Mouse (Mus musculus) CH12.LX (cell line): ENCODE results near the gene Alkbh4.

Experiments used
- BHLHE40 ChIP-seq: IDR thresholded peaks from 2 replicates; pipeline ENCODE4 v1.6.1; 2011; ENCODE audit warnings: mild to moderate bottlenecking, low read depth, low read length, improper control_type of control experiment
- CTCF ChIP-seq, 2 experiments: IDR thresholded peaks in 1 of 2; conservative IDR thresholded peaks in 1 of 2; 2 replicates each; pipeline ENCODE4 v1.5.1; 2011 to 2012; ENCODE audit warnings: low read depth in 2 of 2, low read length in 2 of 2, improper control_type of control experiment in 1 of 2, inconsistent platforms in 1 of 2, mild to moderate bottlenecking in 1 of 2, moderate library complexity in 1 of 2
- EP300 ChIP-seq: IDR thresholded peaks from 2 replicates; pipeline ENCODE4 v1.6.1; 2011; ENCODE audit warnings: low read length, improper control_type of control experiment
- HCFC1 ChIP-seq: IDR thresholded peaks from 2 replicates; pipeline ENCODE4 v1.6.1; 2012; ENCODE audit warnings: low read depth, mild to moderate bottlenecking, inconsistent platforms, low read length, improper control_type of control experiment
- POLR2A ChIP-seq: IDR thresholded peaks from 2 replicates; pipeline ENCODE4 v1.6.1; 2011; ENCODE audit warnings: low read depth, mild to moderate bottlenecking, improper control_type of control experiment, low read length
- RCOR1 ChIP-seq: conservative IDR thresholded peaks from 2 replicates; pipeline ENCODE4 v1.6.1; 2012; ENCODE audit warnings: low read depth, mild to moderate bottlenecking, inconsistent platforms, low read length, improper control_type of control experiment
- USF1 ChIP-seq: IDR thresholded peaks from 2 replicates; pipeline ENCODE4 v1.6.1; 2014; ENCODE audit warnings: low read depth, mild to moderate bottlenecking, inconsistent platforms, low read length, improper control_type of control experiment
- ZC3H11A ChIP-seq: IDR thresholded peaks from 2 replicates; pipeline ENCODE4 v1.6.1; 2012; ENCODE audit warnings: low read depth, mild to moderate bottlenecking, inconsistent platforms, low read length, improper control_type of control experiment

GRCm38 (mm10) chr5:136182830-136183229, 46.9 kb downstream of the Alkbh4 start:
- TF ChIP-seq BHLHE40 (no peak), CTCF (conservative IDR thresholded peaks at IDR 0.05 in 1 of 2, IDR thresholded peaks at IDR 0.05 in 1 of 2; ENCODE audit: low read depth in 2 of 2, low read length in 2 of 2) (no peak), USF1 (no peak), POLR2A (no peak), HCFC1 (no peak), RCOR1 (no peak), ZC3H11A (no peak), EP300 (no peak)
